Mouse (Mus musculus): ENCODE results near the gene Dusp12.

- TF ChIP-seq GATA1 (IDR thresholded peaks at IDR 0.05; ENCODE audit: low read length) (no peak), TAL1 (IDR thresholded peaks at IDR 0.05; ENCODE audit: low read length) (no peak)
Observed at GRCm38 (mm10) chr1:170924485-170924884, 39.1 kb upstream of the Dusp12 start.
